8 mouse cellular contexts compared by ENCODE assay signal in the genomic region with DNA sequence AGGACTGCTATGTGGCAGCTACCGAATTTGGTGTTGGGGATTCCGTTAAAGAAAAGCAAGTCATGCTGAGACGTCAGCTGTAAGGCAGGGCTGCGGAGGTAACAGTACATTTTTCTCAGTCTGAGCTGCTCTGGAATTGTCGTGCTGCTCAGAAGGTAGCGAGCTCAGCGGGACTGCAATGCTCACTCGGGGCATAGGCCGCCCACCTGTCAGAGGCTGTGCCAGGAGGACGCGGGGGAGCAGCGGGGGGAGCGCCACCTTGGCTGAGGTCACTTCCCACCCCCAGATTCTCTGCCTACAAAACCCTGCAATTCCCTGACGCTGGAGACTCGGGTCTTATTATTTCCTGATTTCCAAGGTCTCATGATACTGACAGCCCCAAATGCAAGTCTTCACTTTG. TPM values are rescaled to one million over a fixed set of nuclear protein-coding genes. Genes with fewer than 3 reads are reported as not detected.
DNase-seq lines count a peak whose midpoint lies in the region; ATAC-seq lines count a peak whose summit lies in the region.

No protein-coding gene starts in this region.

- 0 out of 2 replicates have a peak, but pooled peaks cover 2% of the 10 kb centered on the region for H3K36me3 ChIP-seq in forebrain, embryonic 13.5 days (ENCODE audit: poor library complexity, severe bottlenecking)
- H3K36me3 ChIP-seq in liver, embryonic 13.5 days: peaks cover 21% of the 10 kb centered on the region
- peaks cover 7% of the 10 kb centered on the region; the same call in 1 of the 2 replicates for H3K36me3 ChIP-seq in neural tube, embryonic 15.5 days

- peaks cover 13% of the 10 kb centered on the region for H3K4me1 ChIP-seq in forebrain, embryonic 13.5 days
- H3K4me1 ChIP-seq in liver, embryonic 13.5 days (replicated peaks): peaks cover 20% of the 10 kb centered on the region
- H3K4me1 ChIP-seq in neural tube, embryonic 15.5 days: peaks cover 19% of the 10 kb centered on the region

- H3K27ac ChIP-seq in forebrain, embryonic 13.5 days: peak overlapping the region; percentile 88
- H3K27ac ChIP-seq in liver, embryonic 13.5 days: peak overlapping the region; percentile 92
- peak overlapping the region; percentile 95 for H3K27ac ChIP-seq in neural tube, embryonic 15.5 days (replicated peaks)

- H3K4me3 ChIP-seq in forebrain, embryonic 13.5 days: peak overlapping the region; percentile 68
- peak overlapping the region; percentile 79 for H3K4me3 ChIP-seq in liver, embryonic 13.5 days (replicated peaks)
- peak overlapping the region; percentile 64 for H3K4me3 ChIP-seq in neural tube, embryonic 15.5 days (replicated peaks)

- H3K27me3 ChIP-seq in forebrain, embryonic 13.5 days: no peaks in the 10 kb centered on the region
- no peaks in the 10 kb centered on the region for H3K27me3 ChIP-seq in liver, embryonic 13.5 days
- no peaks in the 10 kb centered on the region for H3K27me3 ChIP-seq in neural tube, embryonic 15.5 days (replicated peaks)

- WGBS in forebrain, embryonic 13.5 days: 2% methylated on average over 15 of the region's 15 CpGs
- WGBS in liver, embryonic 13.5 days (ENCODE audit: insufficient replicate concordance): 5% methylated on average over 15 of the region's 15 CpGs
- WGBS in neural tube, embryonic 15.5 days: 3% methylated on average over 15 of the region's 15 CpGs

- peak overlapping the region; percentile 99 for H3K4me2 ChIP-seq in forebrain, embryonic 13.5 days
- H3K4me2 ChIP-seq in liver, embryonic 13.5 days: peak overlapping the region; percentile 100
- H3K4me2 ChIP-seq in neural tube, embryonic 15.5 days: peak overlapping the region; percentile 82

- peak; percentile 72 for DNase-seq in layer of hippocampus, adult 9-11 months
- DNase-seq in layer of hippocampus, postnatal 36 days: no peak
- peak; percentile 30 for DNase-seq in liver, embryonic 13.5 days
- peak; percentile 66 to 68 for DNase-seq in thymus, postnatal 10 days (ENCODE audit: low spot score in 2 of 2)

- ATAC-seq in cerebellum, adult (ENCODE audit: insufficient number of reproducible peaks, low FRiP score, low TSS enrichment): peak; percentile 17; the same call in 1 of the 2 replicates
- ATAC-seq in forebrain, embryonic 13.5 days: peak; percentile 26
- ATAC-seq in inflammation-experienced regulatory T-cells, adult 6 months: peak; percentile 18
- ATAC-seq in liver, embryonic 13.5 days (ENCODE audit: low read depth): peak; percentile 6
- peak; percentile 37; the same call in 1 of the 2 replicates for ATAC-seq in neural tube, embryonic 15.5 days (ENCODE audit: low FRiP score)

- H3K9me3 ChIP-seq in forebrain, embryonic 13.5 days (replicated peaks): no peaks in the 10 kb centered on the region
- H3K9me3 ChIP-seq in liver, embryonic 13.5 days (replicated peaks): no peaks in the 10 kb centered on the region
- H3K9me3 ChIP-seq in neural tube, embryonic 15.5 days (replicated peaks): no peaks in the 10 kb centered on the region

- H3K9ac ChIP-seq in forebrain, embryonic 13.5 days: peak overlapping the region; percentile 71
- H3K9ac ChIP-seq in liver, embryonic 13.5 days: peak overlapping the region; percentile 85
- peak overlapping the region; percentile 65 for H3K9ac ChIP-seq in neural tube, embryonic 15.5 days (replicated peaks)

RNA-seq across cellular contexts. Expression of gene Stx1b, which starts 16.5 kb away (rescaled TPM):
- total RNA-seq in layer of hippocampus, postnatal 36 days (2021): 100 to 1,000 TPM; 342 to 346 TPM
- polyA plus RNA-seq in forebrain, embryonic 13.5 days (2015; fragmentation: Nextera tagmentation; extraction: Ambion mirVana): 18.9 and 21.9 TPM in 2 replicates
- under 1 TPM in 1 of 3 experiments, not detected in 2; 0.09 TPM for polyA plus RNA-seq in inflammation-experienced regulatory T-cells, adult 6 months (2017; shearing (Covaris generic))
- polyA plus RNA-seq in liver, embryonic 13.5 days (2015; fragmentation: Nextera tagmentation; extraction: Ambion mirVana): 0.22 and 0.41 TPM in 2 replicates
- polyA plus RNA-seq in neural tube, embryonic 15.5 days (2015; fragmentation: Nextera tagmentation; extraction: Ambion mirVana): 66.0 and 70.8 TPM in 2 replicates

RNA-seq across cellular contexts. Expression of gene Stx4a, which starts 16.8 kb away (rescaled TPM):
- 10 to 100 TPM; 64.3 to 64.7 TPM for total RNA-seq in layer of hippocampus, postnatal 36 days (2021)
- 20.5 and 25.6 TPM in 2 replicates for polyA plus RNA-seq in forebrain, embryonic 13.5 days (2015; fragmentation: Nextera tagmentation; extraction: Ambion mirVana)
- polyA plus RNA-seq in inflammation-experienced regulatory T-cells, adult 6 months (2017; shearing (Covaris generic)): 10 to 100 TPM; 38.1 to 69.3 (median 57.4) TPM
- 17.4 and 17.5 TPM in 2 replicates for polyA plus RNA-seq in liver, embryonic 13.5 days (2015; fragmentation: Nextera tagmentation; extraction: Ambion mirVana)
- polyA plus RNA-seq in neural tube, embryonic 15.5 days (2015; fragmentation: Nextera tagmentation; extraction: Ambion mirVana): 20.2 and 25.4 TPM in 2 replicates

RNA-seq across cellular contexts. Expression of gene Zfp646, which starts 35.1 kb away (rescaled TPM):
- 10 to 100 TPM; 33.2 to 36.3 TPM for total RNA-seq in layer of hippocampus, postnatal 36 days (2021)
- 12.9 and 15.5 TPM in 2 replicates for polyA plus RNA-seq in forebrain, embryonic 13.5 days (2015; fragmentation: Nextera tagmentation; extraction: Ambion mirVana)
- 10 to 100 TPM; 17.4 to 29.8 (median 23.1) TPM for polyA plus RNA-seq in inflammation-experienced regulatory T-cells, adult 6 months (2017; shearing (Covaris generic))
- polyA plus RNA-seq in liver, embryonic 13.5 days (2015; fragmentation: Nextera tagmentation; extraction: Ambion mirVana): 3.7 and 5.0 TPM in 2 replicates
- polyA plus RNA-seq in neural tube, embryonic 15.5 days (2015; fragmentation: Nextera tagmentation; extraction: Ambion mirVana): 7.0 and 8.6 TPM in 2 replicates

RNA-seq across cellular contexts. Expression of gene Zfp668, which starts 35.7 kb away (rescaled TPM):
- 10 to 100 TPM; 24.5 to 25.5 TPM for total RNA-seq in layer of hippocampus, postnatal 36 days (2021)
- 39.1 and 44.8 TPM in 2 replicates for polyA plus RNA-seq in forebrain, embryonic 13.5 days (2015; fragmentation: Nextera tagmentation; extraction: Ambion mirVana)
- 10 to 100 TPM in 2 of 3 experiments, 1 to 10 TPM in 1; 8.6 to 11.1 (median 10.7) TPM for polyA plus RNA-seq in inflammation-experienced regulatory T-cells, adult 6 months (2017; shearing (Covaris generic))
- 7.3 and 7.6 TPM in 2 replicates for polyA plus RNA-seq in liver, embryonic 13.5 days (2015; fragmentation: Nextera tagmentation; extraction: Ambion mirVana)
- polyA plus RNA-seq in neural tube, embryonic 15.5 days (2015; fragmentation: Nextera tagmentation; extraction: Ambion mirVana): 28.9 and 30.4 TPM in 2 replicates

RNA-seq across cellular contexts. Expression of gene Hsd3b7, which starts 40.5 kb away (rescaled TPM):
- total RNA-seq in layer of hippocampus, postnatal 36 days (2021): 1 to 10 TPM; 8.3 to 8.6 TPM
- 5.0 and 7.5 TPM in 2 replicates for polyA plus RNA-seq in forebrain, embryonic 13.5 days (2015; fragmentation: Nextera tagmentation; extraction: Ambion mirVana)
- 1 to 10 TPM; 3.6 to 5.5 (median 5.2) TPM for polyA plus RNA-seq in inflammation-experienced regulatory T-cells, adult 6 months (2017; shearing (Covaris generic))
- 37.8 and 39.3 TPM in 2 replicates for polyA plus RNA-seq in liver, embryonic 13.5 days (2015; fragmentation: Nextera tagmentation; extraction: Ambion mirVana)
- 9.8 and 11.6 TPM in 2 replicates for polyA plus RNA-seq in neural tube, embryonic 15.5 days (2015; fragmentation: Nextera tagmentation; extraction: Ambion mirVana)

Comparison
In these comparisons a context has a peak if more than half of its experiments do, and no peak if none do; other contexts are left out.
1. DNase-seq: peak in layer of hippocampus, adult 9-11 months (single experiment), liver, embryonic 13.5 days (single experiment) and thymus, postnatal 10 days (2 of 2); none in layer of hippocampus, postnatal 36 days (0 of 2).
2. RNA of gene Stx1b, which starts 16.5 kb away (polyA plus RNA-seq): 66.0 to 70.8 TPM in neural tube, embryonic 15.5 days and 18.9 to 21.9 TPM in forebrain, embryonic 13.5 days; 0.22 to 0.41 TPM in liver, embryonic 13.5 days and 0.09 TPM in inflammation-experienced regulatory T-cells, adult 6 months; every median in the first group is over 10 times any median in the second.
3. Peak in every context shown above with its lines, with median percentiles within 50 percentile points of each other: ATAC-seq, H3K27ac ChIP-seq, H3K4me2 ChIP-seq, H3K4me3 ChIP-seq and H3K9ac ChIP-seq.